Mouse (Mus musculus) adipocyte (in vitro differentiated cells): ENCODE measurements around the gene Efcab7.

Experiments
- DNase-seq: peaks from one replicate; pipeline ENCODE4 v3.0.0-alpha.2; 2016; ENCODE audit warnings: low spot score

The Efcab7 gene

DNA sequence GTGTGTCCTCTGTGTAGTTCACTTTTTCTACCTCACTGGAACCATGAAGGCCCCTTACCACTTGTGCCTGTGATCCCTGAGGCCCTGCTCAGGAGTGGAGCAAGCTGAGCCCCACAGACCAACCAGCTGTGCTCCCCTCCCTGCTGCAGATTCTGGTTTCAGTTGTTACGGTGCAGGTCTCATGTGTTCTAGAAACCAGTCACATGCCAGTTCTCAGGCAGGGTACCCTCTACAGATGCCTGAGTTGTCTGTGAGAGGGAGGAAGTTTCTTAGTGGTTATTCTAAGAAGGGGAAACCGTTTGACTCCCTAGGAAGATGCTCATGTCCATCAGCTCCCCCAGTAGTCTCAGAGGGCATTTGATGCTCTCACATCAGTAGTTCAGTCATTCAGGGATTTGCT is 115.6 kb downstream of the Efcab7 start:
- DNase-seq = no peak

DNA sequence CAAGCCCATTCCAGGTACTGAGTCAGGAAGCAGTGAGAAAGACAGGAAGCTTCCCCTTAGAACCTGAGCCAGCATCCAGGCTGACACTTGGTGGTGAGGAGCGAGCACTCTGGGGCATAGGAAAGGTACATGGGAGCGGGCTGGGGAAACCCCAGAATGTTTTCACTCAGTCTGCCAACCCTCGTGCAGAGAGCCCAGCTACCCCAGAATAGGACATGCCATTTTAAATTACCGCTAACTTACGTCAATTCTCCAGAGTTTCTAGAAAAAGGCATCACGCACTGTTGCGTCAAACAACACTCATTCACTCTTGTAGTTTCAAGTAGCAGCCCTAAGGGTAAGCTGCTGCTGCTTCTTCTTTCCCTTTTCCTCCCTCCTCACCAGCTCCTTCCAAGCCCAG is 116.0 kb downstream of the Efcab7 start:
- DNase-seq = no peak

DNA sequence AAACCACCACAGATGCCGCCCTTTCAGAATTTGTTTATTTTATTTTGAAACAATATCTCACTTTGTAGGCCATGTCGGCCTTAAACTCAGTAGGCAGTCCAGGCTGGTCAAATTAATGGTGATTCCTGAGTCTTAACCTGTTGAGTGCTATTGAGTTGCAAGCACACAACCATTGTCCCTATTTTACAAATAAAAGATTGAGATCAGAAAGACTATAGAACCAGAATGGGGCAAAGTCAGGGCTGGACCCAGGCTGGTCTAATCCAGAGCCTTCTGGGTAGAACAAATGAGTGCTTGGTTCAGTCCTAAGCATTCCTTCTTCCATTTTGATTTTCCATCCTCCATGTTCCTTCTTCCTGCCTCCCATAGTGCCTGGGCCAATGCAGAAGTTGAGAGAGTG is 117.5 kb downstream of the Efcab7 start:
- no peak for DNase-seq

GRCm38 (mm10) chr4:99947192-99947591 is 118.2 kb downstream of the Efcab7 start:
- DNase-seq = peak; percentile 61

DNA sequence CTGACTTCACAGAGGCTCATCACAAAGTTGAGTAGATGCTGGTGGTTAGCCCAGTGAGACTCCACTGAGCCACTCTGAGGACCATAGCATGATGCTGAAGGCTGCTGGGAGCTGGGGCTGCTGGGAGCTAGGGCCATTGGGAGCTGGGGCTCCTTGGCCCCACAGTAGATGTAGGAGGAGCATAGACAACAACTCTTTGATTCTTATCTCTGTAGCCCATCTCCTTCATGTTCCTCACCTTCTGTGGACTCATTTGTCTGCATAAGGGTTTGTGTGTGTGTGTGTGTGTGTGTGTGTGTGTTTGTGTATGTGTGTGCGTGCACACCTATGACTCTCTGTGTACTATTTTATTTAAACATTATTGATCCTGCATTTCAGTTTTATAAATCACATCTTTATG is 118.9 kb downstream of the Efcab7 start:
- DNase-seq = no peak

- DNase-seq = no peak
These were observed 124.9 kb downstream of the Efcab7 start for GRCm38 (mm10) chr4:99953904-99954303.

DNA sequence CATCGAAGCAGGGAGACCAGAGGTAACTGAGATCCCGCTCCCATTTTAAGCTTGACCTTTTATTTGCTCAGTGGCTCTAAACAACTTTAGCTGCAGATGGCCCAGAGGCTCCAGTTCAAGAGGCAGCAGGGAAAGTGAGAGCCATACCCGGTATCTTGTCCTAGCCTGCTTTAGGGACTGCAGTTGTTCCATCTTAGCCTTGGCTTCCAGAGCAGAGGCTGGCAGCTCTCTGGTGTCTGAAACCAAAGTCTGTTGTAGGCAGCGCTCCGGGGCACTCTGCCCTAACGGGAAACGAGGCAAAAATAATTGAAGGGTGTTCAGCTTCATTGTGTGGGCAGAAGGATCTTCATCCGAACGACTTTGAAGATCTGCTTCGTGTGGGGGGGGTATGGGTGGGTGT is 126.4 kb downstream of the Efcab7 start:
- DNase-seq = no peak

GRCm38 (mm10) chr4:99957186-99957585 is 128.2 kb downstream of the Efcab7 start:
- DNase-seq = peak; percentile 79

- DNase-seq = no peak
These were observed 129.3 kb downstream of the Efcab7 start for GRCm38 (mm10) chr4:99958084-99958815.

- DNase-seq = no peak
These were observed 130.3 kb downstream of the Efcab7 start for GRCm38 (mm10) chr4:99959308-99959707.
